Mouse (Mus musculus) splenic B cell, adult 2 months (primary cell): ENCODE data around the gene Ddah1.
A peak's percentile ranks its signal among the peaks of the same experiment; 100 is the strongest.

Experiments used
- DNase-seq: peaks from one replicate; pipeline ENCODE4 v3.0.0-alpha.2; 2011; ENCODE audit warnings: low read depth, low spot score
- H3K27me3 ChIP-seq: 2 replicates; pipeline ENCODE4 v1.6.1; 2012; ENCODE audit warnings: mild to moderate bottlenecking, low read length, moderate library complexity, mixed read lengths; ENCODE audit not compliant: control insufficient read depth, poor library complexity, insufficient read depth, severe bottlenecking
- H3K36me3 ChIP-seq: 2 replicates; pipeline ENCODE4 v1.6.1; 2012; ENCODE audit warnings: mild to moderate bottlenecking, low read length, moderate library complexity, mixed read lengths; ENCODE audit not compliant: control insufficient read depth, poor library complexity, insufficient read depth, severe bottlenecking

Gene Ddah1

GRCm38 (mm10) chr3:145938405-145939349, 180.2 kb downstream of the Ddah1 start:
- H3K36me3 ChIP-seq = peaks cover 11% of the 10 kb centered on the region
- peak; percentile 29 for DNase-seq

GRCm38 (mm10) chr3:145939402-145939801, 180.9 kb downstream of the Ddah1 start:
- H3K36me3 ChIP-seq = peaks cover 9% of the 10 kb centered on the region
- no peak for DNase-seq

More at GRCm38 (mm10) chr3:145938405-145939349, 180.2 kb downstream of the Ddah1 start:
- H3K27me3 ChIP-seq = no peaks in the 10 kb centered on the region

DNA sequence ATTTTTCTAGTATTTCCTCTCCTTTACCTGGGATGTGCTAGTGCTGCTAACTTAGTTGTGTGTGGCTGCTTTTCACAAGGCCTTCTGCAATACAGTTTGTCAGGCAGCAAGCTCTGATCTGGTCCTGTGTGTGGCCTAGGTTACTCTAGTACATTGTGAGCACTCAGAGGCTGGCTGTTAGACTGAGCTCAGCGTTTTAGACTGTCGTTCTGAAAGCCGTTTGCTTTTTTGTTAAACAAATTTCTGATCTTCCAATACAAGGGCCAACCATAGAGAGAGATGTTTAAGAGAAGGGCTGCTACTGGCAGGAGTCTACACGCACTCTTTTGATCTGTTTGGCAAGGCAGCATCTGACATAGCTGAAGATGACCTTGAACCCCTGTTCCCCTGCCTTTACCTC, 181.5 kb downstream of the Ddah1 start:
- DNase-seq = no peak
- no peaks in the 10 kb centered on the region for H3K27me3 ChIP-seq

More at GRCm38 (mm10) chr3:145939402-145939801, 180.9 kb downstream of the Ddah1 start:
- no peaks in the 10 kb centered on the region for H3K27me3 ChIP-seq

DNA sequence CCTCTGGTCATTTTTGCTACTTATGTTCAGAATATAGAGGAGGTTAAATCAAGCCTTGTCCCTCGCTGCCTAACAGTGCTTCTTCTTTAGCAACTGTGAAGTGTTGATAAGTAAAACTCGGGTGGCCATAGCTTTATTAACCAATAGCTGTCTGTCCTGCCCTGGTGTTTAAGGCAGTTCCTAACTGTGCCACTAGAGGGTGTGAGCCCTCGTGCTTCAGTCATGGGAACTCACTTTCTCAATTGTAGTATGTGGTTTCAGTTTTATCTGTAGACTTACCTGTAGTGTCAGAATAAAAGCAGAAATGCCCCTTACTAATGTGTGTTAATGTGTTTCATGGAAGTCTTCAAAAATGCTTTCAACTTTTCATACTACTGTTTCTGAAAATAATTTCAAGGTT, 183.5 kb downstream of the Ddah1 start:
- Histone ChIP-seq H3K27me3 (no peaks in the 10 kb centered on the region), H3K36me3 (peaks cover 6% of the 10 kb centered on the region)
- peak; percentile 93 for DNase-seq

More for the DNA sequence above, 181.5 kb downstream of the Ddah1 start:
- H3K36me3 ChIP-seq = peaks cover 6% of the 10 kb centered on the region
